Mouse (Mus musculus) thymus, postnatal 4 days (tissue): Measurements from ENCODE around the gene Tmprss2.

Experiments used
- DNase-seq: peaks from one replicate; pipeline ENCODE4 v3.0.0; 2021

The Tmprss2 gene

DNA sequence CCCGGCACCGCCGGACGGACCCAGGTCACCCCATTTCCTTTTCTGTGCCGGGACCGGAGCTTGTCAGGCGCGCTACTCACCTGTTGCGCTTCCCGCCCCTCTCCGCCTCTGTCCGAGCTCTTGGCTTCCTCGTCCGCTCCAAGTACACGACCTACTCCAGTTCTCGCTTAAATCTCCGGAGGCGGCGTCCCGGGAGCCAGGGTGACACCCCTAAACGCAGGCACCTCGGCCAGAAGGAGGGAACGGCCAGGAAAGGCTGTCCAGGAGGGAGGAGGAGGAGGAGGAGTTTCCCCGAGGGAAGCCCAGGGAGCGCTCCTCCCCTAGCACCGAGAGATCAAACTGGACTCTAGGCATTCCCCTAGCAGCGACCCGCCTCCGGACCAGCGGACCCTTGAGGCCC lies at the start of gene Tmprss2:
Gene Tmprss2 (minus strand): TSS at position 257 of the 400 bp plus-strand sequence.
- DNase-seq, result no peak

DNA sequence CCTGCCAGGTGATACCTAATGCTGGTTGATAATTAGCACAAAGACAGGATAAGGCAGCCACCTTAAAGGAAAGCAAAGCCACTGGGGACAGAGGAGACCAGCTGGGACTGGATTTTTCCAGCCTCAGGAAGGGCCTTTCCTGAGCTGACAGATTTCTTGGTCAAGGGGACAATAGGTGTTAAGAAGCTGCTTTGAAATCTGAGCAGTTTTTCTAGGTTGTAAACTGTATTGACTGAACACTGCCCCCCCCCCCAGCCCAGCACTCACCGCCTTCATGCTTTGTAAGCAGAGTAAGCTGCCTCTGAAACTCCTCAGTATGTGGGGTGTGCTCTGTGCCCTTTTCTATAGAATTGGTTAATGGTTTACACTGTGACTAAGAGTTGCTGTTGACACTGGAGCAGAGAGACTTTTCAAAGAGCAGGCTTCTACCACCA lies 48.2 kb upstream of the Tmprss2 start:
- no peak for DNase-seq

DNA sequence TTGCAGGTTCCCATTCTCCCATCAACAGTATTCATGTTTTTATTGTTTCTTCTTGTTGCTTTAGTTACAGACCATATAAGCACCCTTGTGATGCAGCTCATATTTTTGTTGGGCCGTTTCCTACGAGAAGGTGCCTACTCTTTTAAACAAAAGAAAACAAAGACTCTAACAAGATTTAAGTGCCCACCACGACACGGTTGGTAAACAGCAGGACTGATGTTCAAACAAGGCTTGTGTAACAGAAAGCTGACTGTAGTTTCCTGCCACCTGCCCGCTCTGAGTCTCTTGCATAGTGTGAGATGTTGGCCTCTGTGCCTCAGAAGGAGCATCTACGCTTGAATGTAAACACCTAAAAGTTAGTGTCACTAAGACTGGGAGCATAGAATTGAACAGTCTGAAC lies 47.5 kb upstream of the Tmprss2 start:
- no peak for DNase-seq

DNA sequence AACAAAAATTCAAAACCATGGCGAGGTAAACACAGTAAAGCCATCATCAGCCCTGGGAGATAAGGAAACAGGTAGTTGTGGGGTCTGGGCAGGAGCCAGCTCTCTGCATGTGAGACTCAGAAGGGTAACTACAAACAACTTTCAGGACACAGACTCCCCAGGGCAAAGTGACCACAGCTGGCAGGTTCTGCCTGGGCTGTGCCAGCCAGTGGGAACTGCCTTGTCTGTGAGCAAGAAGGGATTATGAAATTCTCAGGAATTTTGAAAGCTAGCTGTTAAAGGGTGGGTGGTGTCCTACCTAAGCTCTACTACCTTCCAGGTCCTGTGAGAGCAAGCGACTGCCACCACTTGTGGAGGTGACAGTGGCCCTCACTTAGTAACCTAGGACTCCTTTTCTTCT lies 44.8 kb upstream of the Tmprss2 start:
- DNase-seq, result no peak

GRCm38 (mm10) chr16:97649522-97650188 lies 38.7 kb upstream of the Tmprss2 start:
- DNase-seq, result no peak

GRCm38 (mm10) chr16:97644681-97645080 lies 33.7 kb upstream of the Tmprss2 start:
- no peak for DNase-seq

DNA sequence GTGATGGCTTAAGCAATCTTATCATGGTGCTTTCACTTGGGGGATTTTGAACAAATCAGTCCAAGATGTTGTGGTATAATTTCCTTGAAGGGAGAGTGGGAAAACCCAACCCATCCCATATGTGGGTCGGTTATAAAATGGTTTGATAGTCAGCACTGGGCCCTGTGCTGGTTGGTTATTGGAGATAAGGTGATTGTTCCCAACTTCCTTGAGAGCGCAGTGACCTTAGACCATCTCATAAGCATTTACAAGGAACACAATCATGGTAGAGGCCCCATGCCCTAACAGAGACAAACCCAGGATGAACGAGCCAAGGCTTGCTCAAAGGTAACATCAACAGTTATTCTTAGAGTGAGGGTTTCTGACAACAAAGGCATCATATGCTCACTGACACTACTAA lies 28.6 kb upstream of the Tmprss2 start:
- DNase-seq, result no peak

DNA sequence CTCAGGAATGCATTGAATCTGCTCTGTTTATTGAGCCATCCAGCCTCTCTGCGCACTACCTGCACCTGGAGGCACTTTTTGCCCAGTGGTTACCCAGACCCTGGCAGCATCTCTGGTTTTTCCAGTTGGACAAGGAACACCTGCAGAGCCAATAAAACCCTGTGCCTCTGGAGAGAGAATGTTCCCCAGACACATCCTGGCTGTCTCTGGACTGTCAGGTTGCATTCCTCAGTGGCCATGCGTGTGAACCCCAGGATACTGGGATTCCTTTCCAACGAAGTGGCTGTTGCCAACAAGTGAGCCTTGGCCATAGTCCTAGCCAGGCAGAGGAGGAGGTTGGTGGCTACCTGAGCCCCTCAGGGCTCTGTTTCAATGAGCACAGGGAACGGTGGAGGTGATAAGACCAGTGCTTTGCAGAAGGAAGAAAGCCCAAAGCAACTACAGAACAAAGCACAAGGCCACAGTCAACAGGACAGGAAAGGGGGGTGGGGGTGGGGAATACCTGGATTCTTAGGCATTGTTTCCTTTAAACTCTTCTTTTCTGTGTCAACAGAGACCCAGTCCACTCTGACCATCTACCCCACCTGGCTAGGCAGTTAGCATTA lies 22.0 kb upstream of the Tmprss2 start:
- DNase-seq, result no peak

DNA sequence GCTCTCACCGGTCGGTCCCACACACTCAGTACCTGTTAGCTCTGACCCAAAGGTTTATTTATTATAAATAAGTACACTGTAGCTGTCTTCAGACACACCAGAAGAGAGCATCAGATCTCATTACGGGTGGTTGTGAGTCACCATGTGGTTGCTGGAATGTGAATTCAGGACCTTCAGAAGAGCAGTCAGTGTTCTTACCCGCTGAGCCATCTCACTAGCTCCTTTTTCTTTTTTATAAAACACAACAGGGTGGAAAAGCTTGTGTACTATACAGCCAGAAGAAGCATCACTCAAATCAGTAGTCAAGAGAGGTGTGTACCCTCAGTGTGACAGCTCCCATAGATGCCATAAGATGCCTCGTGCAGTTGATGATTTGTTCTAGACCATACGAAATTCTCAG lies 12.2 kb upstream of the Tmprss2 start:
- DNase-seq, result no peak

DNA sequence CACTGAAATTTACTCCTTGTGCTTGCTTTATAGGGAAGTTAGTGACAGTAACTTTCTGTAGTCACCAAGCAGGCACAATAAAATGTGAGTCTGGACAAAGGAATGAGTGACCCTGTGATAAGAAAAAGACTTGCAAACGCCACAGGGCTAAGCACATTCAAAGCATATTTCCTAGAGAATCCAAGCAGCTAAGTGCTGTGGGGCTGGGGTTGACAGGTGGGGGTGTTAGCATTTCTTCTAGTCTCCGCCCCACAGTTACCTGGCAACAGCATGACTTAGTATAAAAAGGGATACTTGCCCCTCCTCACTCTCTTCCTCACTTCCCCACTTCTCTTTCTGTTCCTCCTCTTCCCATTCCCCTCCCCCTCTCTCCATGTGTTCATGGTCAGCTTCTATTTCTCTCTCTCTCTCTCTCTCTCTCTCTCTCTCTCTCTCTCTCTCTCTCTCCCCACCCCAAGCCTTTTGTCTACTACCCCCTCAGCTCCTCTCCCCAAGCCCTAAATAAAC lies 11.4 kb upstream of the Tmprss2 start:
- no peak for DNase-seq

DNA sequence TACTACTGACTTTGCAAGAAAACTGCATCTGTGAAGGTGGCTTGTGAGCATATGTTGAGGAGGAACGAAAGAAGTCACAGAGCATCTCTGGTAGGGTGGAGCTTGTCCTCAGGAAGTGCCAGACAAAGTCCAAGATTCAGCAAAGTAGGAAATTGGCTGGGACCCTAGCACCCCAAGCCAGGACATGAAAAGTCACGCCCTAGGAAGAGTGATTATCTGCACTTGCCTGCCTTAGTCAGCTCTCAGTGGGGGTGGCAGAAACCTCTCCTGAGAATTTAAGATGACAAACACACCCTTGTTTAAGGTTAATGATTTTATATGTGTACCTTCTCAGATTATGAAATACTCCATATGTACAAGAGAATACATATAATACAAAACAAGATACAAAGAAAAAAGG lies 7.3 kb upstream of the Tmprss2 start:
- no peak for DNase-seq

DNA sequence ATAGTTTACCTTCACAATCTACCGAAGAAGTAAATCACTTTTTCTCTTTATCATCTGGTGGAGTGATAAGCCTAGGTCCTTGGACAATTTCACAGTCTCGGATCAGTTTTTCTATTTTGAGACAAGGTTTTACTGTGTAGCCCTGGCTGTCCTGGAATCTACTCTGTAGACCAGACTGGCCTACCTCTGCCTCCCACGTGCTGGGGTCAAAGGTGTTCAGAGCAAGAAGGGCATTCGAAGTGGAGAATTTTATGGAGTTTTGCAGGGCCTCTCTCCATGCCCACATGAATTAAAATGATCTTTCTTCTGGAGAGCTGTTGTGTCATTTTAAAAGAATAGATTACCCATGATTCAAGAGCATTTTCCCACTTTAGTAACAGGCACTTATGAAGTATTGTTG lies 1.0 kb upstream of the Tmprss2 start:
- DNase-seq, result no peak

GRCm38 (mm10) chr16:97610246-97610645 lies 749 bp downstream of the Tmprss2 start:
- no peak for DNase-seq

DNA sequence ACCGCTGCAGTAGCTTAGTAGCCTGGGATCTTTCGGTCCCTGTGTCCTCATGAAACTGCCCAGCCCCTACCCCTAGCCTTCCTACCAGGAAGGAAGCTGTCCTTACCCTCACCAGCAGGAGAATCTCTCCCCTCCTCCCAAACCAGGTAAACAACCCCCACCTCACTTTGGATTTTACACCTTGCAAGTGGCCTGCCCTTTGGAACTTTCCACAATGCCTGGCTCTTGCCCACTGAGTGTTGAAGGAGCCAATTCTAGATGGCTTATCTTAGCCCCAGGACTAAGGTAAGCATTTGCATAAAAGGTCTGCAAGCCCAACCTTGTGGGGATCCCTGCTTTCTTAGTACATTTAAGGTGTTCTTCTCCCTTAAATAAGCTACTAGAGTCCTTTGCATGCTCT lies 1.3 kb downstream of the Tmprss2 start:
- no peak for DNase-seq

DNA sequence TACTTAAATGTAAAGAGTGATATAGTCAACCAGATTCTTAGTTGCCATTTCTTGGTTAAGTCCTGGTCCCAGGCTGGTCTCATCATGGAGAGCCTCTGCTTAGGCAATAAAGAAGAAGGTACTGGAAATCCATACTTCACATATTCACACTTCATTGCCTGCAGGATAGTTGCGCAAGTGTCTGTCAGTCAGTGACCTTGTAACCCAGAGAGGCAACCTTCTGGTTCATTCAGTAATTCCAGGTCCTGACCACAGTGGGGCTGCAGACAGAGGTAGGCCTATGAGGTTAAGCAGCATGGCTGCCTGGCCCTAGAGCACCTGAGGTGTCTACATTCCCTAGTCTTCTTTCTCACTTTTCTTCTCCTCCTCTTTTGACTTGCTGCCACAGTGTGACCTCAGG lies 3.0 kb downstream of the Tmprss2 start:
- DNase-seq, result no peak

GRCm38 (mm10) chr16:97606829-97607228 lies 4.2 kb downstream of the Tmprss2 start:
- DNase-seq, result no peak

DNA sequence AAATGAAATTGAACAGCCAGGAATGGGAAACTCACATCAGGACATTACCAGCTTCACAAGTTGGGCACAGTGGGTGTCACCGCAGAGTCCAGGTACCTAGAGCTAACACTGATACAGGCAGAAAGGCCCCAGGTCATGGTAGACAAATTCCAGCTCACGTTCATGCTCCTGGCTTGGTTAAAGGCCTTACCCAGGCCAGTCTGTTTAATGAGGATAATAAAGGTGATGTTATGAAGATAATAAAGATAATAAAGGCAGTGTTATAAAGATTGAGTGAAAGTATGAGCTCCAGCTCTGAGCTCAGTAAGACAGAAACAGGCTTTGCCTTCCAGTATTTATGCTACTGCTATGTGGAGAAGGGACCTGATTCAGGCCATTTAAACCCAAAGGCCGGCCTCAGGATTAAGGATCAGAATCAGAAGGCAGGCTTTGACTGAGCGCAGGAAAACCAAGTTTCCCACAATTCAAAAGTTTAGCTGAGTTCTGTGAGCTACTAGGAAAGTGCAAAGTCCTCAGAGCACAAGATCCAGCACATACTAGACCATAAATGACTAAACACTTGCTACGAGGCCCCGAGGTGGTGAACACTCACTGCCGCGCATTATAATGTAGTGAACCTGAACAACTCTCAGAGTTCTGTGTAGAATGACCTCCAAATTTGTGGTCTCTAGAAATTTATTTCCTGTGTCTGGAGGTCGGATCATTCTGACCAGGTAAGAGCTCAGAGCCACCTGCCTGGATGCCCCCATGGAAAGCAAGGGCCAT lies 4.9 kb downstream of the Tmprss2 start:
- DNase-seq, result no peak

DNA sequence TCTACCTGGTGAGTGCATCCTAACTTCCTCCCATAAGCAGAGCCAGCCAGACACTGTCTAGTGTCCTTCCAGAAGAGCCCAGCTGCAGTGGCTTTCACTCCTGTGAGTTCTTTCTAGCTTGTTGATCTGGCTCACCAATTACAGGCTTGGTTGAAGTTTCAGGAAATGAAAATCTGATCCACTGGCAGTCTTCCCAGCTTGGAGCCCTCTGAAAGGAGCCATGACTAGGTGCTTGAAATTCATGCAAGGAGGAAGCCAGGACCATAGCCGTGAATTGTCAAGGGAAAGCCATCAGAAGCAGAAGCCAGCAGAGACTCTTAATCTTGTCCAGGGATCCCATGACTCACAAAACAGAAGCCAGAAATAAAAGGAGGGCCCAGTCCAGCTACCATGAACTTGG lies 8.7 kb downstream of the Tmprss2 start:
- no peak for DNase-seq

GRCm38 (mm10) chr16:97600591-97600990 lies 10.4 kb downstream of the Tmprss2 start:
- DNase-seq, result no peak

GRCm38 (mm10) chr16:97598046-97598445 lies 12.9 kb downstream of the Tmprss2 start:
- no peak for DNase-seq

- DNase-seq, result no peak
Observed at GRCm38 (mm10) chr16:97593816-97594509, 17.0 kb downstream of the Tmprss2 start.

GRCm38 (mm10) chr16:97593057-97593456 lies 17.9 kb downstream of the Tmprss2 start:
- DNase-seq, result peak; percentile 91

- no peak for DNase-seq
Observed at GRCm38 (mm10) chr16:97591512-97591911, 19.5 kb downstream of the Tmprss2 start.
